Mouse (Mus musculus) liver, embryonic 18 days (tissue): ENCODE measurements around the gene Atg4a-ps. TPM values are rescaled to one million over a fixed set of nuclear protein-coding genes. Genes with fewer than 3 reads are reported as not detected.

Source experiments
- polyA plus RNA-seq: library from polyadenylated mRNA; depleted of rRNA; stranded (reverse); fragments of >200 nt; gene quantifications from 2 replicates; pipeline ENCODE4 v1.2.3, GENCODE M21; 2012; rRNA removed

Gene Atg4a-ps
- 0.12 and 0.13 TPM in 2 replicates for polyA plus RNA-seq

GRCm38 (mm10) chr3:103645968-103646367 is at the start of gene Atg4a-ps:
Atg4a-ps (minus strand) TSS chr3:103646068.

Other genes with a start within 250 kb of the Atg4a-ps start
- gene Syt6, start 70.8 kb downstream of the Atg4a-ps start, polyA plus RNA-seq = 0.01 TPM in 1 of 2 replicates, not detected in the other
- 1.6 and 1.8 TPM in 2 replicates for gene Olfml3, start 91.9 kb upstream of the Atg4a-ps start, polyA plus RNA-seq
- not detected in 2 replicates for gene Gm10964, start 93.3 kb upstream of the Atg4a-ps start, polyA plus RNA-seq
- gene Hipk1, start 145.5 kb upstream of the Atg4a-ps start, polyA plus RNA-seq = 18.2 and 20.5 TPM in 2 replicates
- gene Dclre1b, start 163.4 kb upstream of the Atg4a-ps start, polyA plus RNA-seq = 9.1 and 10.6 TPM in 2 replicates
- gene Ap4b1, start 163.5 kb upstream of the Atg4a-ps start, polyA plus RNA-seq = 14.1 and 14.6 TPM in 2 replicates
- 0.30 and 0.58 TPM in 2 replicates for gene Gm43064, start 163.5 kb upstream of the Atg4a-ps start, polyA plus RNA-seq
- gene Bcl2l15, start 186.5 kb upstream of the Atg4a-ps start, polyA plus RNA-seq = 1.3 TPM in 2 replicates
- 2.2 and 2.5 TPM in 2 replicates for gene Ptpn22, start 213.7 kb upstream of the Atg4a-ps start, polyA plus RNA-seq